Mouse (Mus musculus): ENCODE measurements at regions not wholly inside any gene's neighbourhood (a gene's known extent, or its start where the extent isn't known, plus 50 kb on each side); places are given as distances from the start of the nearest gene placed in this dataset.
"Not testable (repeated sequence)": the region's sequence is repeated elsewhere in the genome, so short reads cannot be mapped to it uniquely, and the experiment has no call there.

- DNase-seq (ENCODE audit: low spot score): peak; percentile 3
Observed at GRCm38 (mm10) chr4:146263038-146263685, 106.5 kb downstream of the Zfp600 start.

- not testable (repeated sequence) for DNase-seq (ENCODE audit: low spot score)
Observed at GRCm38 (mm10) chr4:146263790-146264189, 107.2 kb downstream of the Zfp600 start.

- DNase-seq (ENCODE audit: low spot score): not testable (repeated sequence)
Observed at GRCm38 (mm10) chr4:146270119-146270747, 113.6 kb downstream of the Zfp600 start.

Data from embryo, embryonic 10 days (tissue).